15 mouse cellular contexts compared by ENCODE assay signal in genomic region chr6:3443905-3444304, GRCm38 (mm10). TPM values are rescaled to one million over a fixed set of nuclear protein-coding genes. Genes with fewer than 3 reads are reported as not detected.
DNase-seq lines count a peak whose midpoint lies in the region; ATAC-seq and TF ChIP-seq lines count a peak whose summit lies in the region.
"Had no signal": no experiment of that assay in that cellular context is flagged by ENCODE, and none has a peak within 500 bp of the region (broad histone marks: within the 10 kb centered on the region; RNA-seq: fewer than 3 reads in every experiment).

No protein-coding gene starts in this region.

- no peak for ATAC-seq in heart, embryonic 11.5 days (replicated peaks; ENCODE audit: insufficient number of reproducible peaks, low FRiP score, low TSS enrichment)
- ATAC-seq in midbrain, embryonic 14.5 days (ENCODE audit: low FRiP score, low TSS enrichment), result no peak; the same call in 1 of the 2 replicates

- no peaks in the 10 kb centered on the region for H3K79me2 ChIP-seq in heart, adult 2 months (replicated peaks; ENCODE audit: control insufficient read depth, insufficient read depth, low read length)
- no peaks in the 10 kb centered on the region for H3K79me2 ChIP-seq in MEL (ENCODE audit: control insufficient read depth, insufficient read depth, low read length, poor library complexity)

- no peak overlapping the region for H3K4me2 ChIP-seq in heart, embryonic 11.5 days
- H3K4me2 ChIP-seq in midbrain, embryonic 14.5 days (ENCODE audit: low read length), result no peak overlapping the region
- H3K4me2 ChIP-seq: embryonic facial prominence, embryonic 12.5 days; neural tube, embryonic 13.5 days had no signal

- no peak for DNase-seq in heart, adult 2 months
- DNase-seq in midbrain, embryonic 14.5 days, result peak; percentile 64
- DNase-seq in midbrain, embryonic 10.5 days (ENCODE audit: low spot score), result no peak
- peak; percentile 31 for DNase-seq in MEL (ENCODE audit: low read depth, low spot score)
- DNase-seq in splenic B cell, adult 2 months (ENCODE audit: low read depth, low spot score), result peak; percentile 15
- DNase-seq in gastrocnemius, postnatal 4 days (ENCODE audit: low spot score in 2 of 2), result no peak
- DNase-seq: adrenal gland, postnatal 10 days; cerebellum, postnatal 36 days; heart, postnatal 10 days; lung, adult 18-20 months; thymus, postnatal 25 days had no signal

- H3K4me1 ChIP-seq in heart, adult 2 months (ENCODE audit: control insufficient read depth, insufficient read depth, low read length), result no peaks in the 10 kb centered on the region
- H3K4me1 ChIP-seq in heart, embryonic 11.5 days (ENCODE audit: control insufficient read depth, insufficient read depth, low read length), result no peaks in the 10 kb centered on the region
- H3K4me1 ChIP-seq in midbrain, embryonic 14.5 days (ENCODE audit: control insufficient read depth, insufficient read depth, low read length), result no peaks in the 10 kb centered on the region
- no peaks in the 10 kb centered on the region for H3K4me1 ChIP-seq in midbrain, embryonic 10.5 days
- no peaks in the 10 kb centered on the region for H3K4me1 ChIP-seq in MEL (ENCODE audit: control insufficient read depth in 1 of 2, insufficient read depth in 2 of 2, low read length in 2 of 2)
- H3K4me1 ChIP-seq: embryonic facial prominence, embryonic 12.5 days; neural tube, embryonic 13.5 days had no signal

- TF ChIP-seq CTCF in heart, adult 2 months (IDR thresholded peaks at IDR 0.05), result peak; percentile 24
- TF ChIP-seq CTCF in MEL (IDR thresholded peaks at IDR 0.05 in 2 of 3, conservative IDR thresholded peaks at IDR 0.05 in 1 of 3; ENCODE audit: control insufficient read depth in 1 of 3, insufficient read depth in 1 of 3, low read depth in 2 of 3, low read length in 3 of 3, poor library complexity in 1 of 3, severe bottlenecking in 1 of 3), result peak in 1 of 3 experiments; percentile 48; a peak in 2 of 6 replicates

- no peaks in the 10 kb centered on the region for H3K27me3 ChIP-seq in heart, adult 2 months (ENCODE audit: control insufficient read depth, insufficient read depth, low read length)
- no peaks in the 10 kb centered on the region for H3K27me3 ChIP-seq in heart, embryonic 11.5 days (ENCODE audit: control insufficient read depth, insufficient read depth, low read length)
- no peaks in the 10 kb centered on the region for H3K27me3 ChIP-seq in midbrain, embryonic 14.5 days (ENCODE audit: control insufficient read depth, insufficient read depth, low read length)
- H3K27me3 ChIP-seq in midbrain, embryonic 10.5 days (ENCODE audit: low read depth, poor library complexity, severe bottlenecking), result no peaks in the 10 kb centered on the region
- H3K27me3 ChIP-seq in MEL (ENCODE audit: control insufficient read depth in 1 of 2, insufficient read depth in 2 of 2, low read length in 2 of 2), result no peaks in the 10 kb centered on the region
- H3K27me3 ChIP-seq in splenic B cell, adult 2 months (ENCODE audit: control insufficient read depth, insufficient read depth, low read length, poor library complexity, severe bottlenecking), result no peaks in the 10 kb centered on the region
- H3K27me3 ChIP-seq: embryonic facial prominence, embryonic 12.5 days; neural tube, embryonic 13.5 days had no signal

- no peaks in the 10 kb centered on the region for H3K36me3 ChIP-seq in heart, adult 2 months (ENCODE audit: control insufficient read depth, insufficient read depth, low read length)
- no peaks in the 10 kb centered on the region for H3K36me3 ChIP-seq in heart, embryonic 11.5 days (ENCODE audit: control insufficient read depth, insufficient read depth, low read length)
- no peaks in the 10 kb centered on the region for H3K36me3 ChIP-seq in midbrain, embryonic 14.5 days (ENCODE audit: control insufficient read depth, insufficient read depth, low read length)
- no peaks in the 10 kb centered on the region for H3K36me3 ChIP-seq in midbrain, embryonic 10.5 days
- H3K36me3 ChIP-seq in MEL (ENCODE audit: control insufficient read depth in 1 of 2, insufficient read depth in 2 of 2, low read length in 2 of 2), result no peaks in the 10 kb centered on the region
- no peaks in the 10 kb centered on the region for H3K36me3 ChIP-seq in splenic B cell, adult 2 months (ENCODE audit: control insufficient read depth, insufficient read depth, low read length, poor library complexity, severe bottlenecking)
- H3K36me3 ChIP-seq: embryonic facial prominence, embryonic 12.5 days; neural tube, embryonic 13.5 days had no signal

- WGBS in heart, adult 2 months, result 11% methylated on average over 1 of the region's 1 CpGs
- WGBS in heart, embryonic 11.5 days (ENCODE audit: insufficient replicate concordance), result 15% methylated on average over 1 of the region's 1 CpGs
- 29% methylated on average over 1 of the region's 1 CpGs for WGBS in midbrain, embryonic 14.5 days
- WGBS in midbrain, embryonic 10.5 days, result 34% methylated on average over 1 of the region's 1 CpGs

- H3K9ac ChIP-seq in heart, adult 2 months (ENCODE audit: low read depth, low read length), result no peak overlapping the region
- no peak overlapping the region for H3K9ac ChIP-seq in heart, embryonic 11.5 days (ENCODE audit: low read depth, low read length)
- H3K9ac ChIP-seq in midbrain, embryonic 14.5 days (replicated peaks; ENCODE audit: low read length), result no peak overlapping the region
- H3K9ac ChIP-seq in MEL (ENCODE audit: control insufficient read depth, low read depth, low read length, poor library complexity, severe bottlenecking), result no peak overlapping the region
- H3K9ac ChIP-seq: embryonic facial prominence, embryonic 12.5 days; neural tube, embryonic 13.5 days had no signal

- TF ChIP-seq POLR2A in heart, adult 2 months (IDR thresholded peaks at IDR 0.05; ENCODE audit: insufficient read depth, low read depth, low read length), result no peak
- TF ChIP-seq POLR2A in MEL (IDR thresholded peaks at IDR 0.05; ENCODE audit: control insufficient read depth in 1 of 2, insufficient read depth in 1 of 2, low read depth in 1 of 2, low read length in 2 of 2, poor library complexity in 1 of 2), result no peak

- no peak for TF ChIP-seq EP300 in heart, adult 2 months (IDR thresholded peaks at IDR 0.05; ENCODE audit: insufficient read depth, low read depth, low read length)
- no peak for TF ChIP-seq EP300 in MEL (IDR thresholded peaks at IDR 0.05; ENCODE audit: low read depth in 1 of 2, low read length in 2 of 2)

- H3K27ac ChIP-seq in heart, adult 2 months, result no peak overlapping the region
- H3K27ac ChIP-seq in heart, embryonic 11.5 days (ENCODE audit: low read depth, low read length), result no peak overlapping the region
- no peak overlapping the region for H3K27ac ChIP-seq in midbrain, embryonic 14.5 days (replicated peaks; ENCODE audit: low read depth, low read length)
- H3K27ac ChIP-seq in midbrain, embryonic 10.5 days (replicated peaks), result no peak overlapping the region
- H3K27ac ChIP-seq in MEL (ENCODE audit: control insufficient read depth, low read depth, low read length), result no peak overlapping the region
- H3K27ac ChIP-seq: embryonic facial prominence, embryonic 12.5 days; macrophage; neural tube, embryonic 13.5 days had no signal

- H3K4me3 ChIP-seq in heart, adult 2 months, result no peak overlapping the region
- no peak overlapping the region for H3K4me3 ChIP-seq in heart, embryonic 11.5 days (ENCODE audit: low read depth, low read length)
- H3K4me3 ChIP-seq in midbrain, embryonic 14.5 days (replicated peaks; ENCODE audit: low read depth, low read length), result no peak overlapping the region
- H3K4me3 ChIP-seq in midbrain, embryonic 10.5 days, result no peak overlapping the region
- H3K4me3 ChIP-seq in MEL (ENCODE audit: control insufficient read depth in 1 of 2, insufficient read depth in 1 of 2, low read depth in 2 of 2, low read length in 2 of 2), result no peak overlapping the region
- H3K4me3 ChIP-seq: embryonic facial prominence, embryonic 12.5 days; neural tube, embryonic 13.5 days had no signal

- peak; percentile 41 for TF ChIP-seq RAD21 in MEL (IDR thresholded peaks at IDR 0.05; ENCODE audit: low read depth, low read length)

- no peaks in the 10 kb centered on the region for H3K9me3 ChIP-seq in heart, embryonic 11.5 days (replicated peaks; ENCODE audit: control insufficient read depth, low read length)
- no peaks in the 10 kb centered on the region for H3K9me3 ChIP-seq in midbrain, embryonic 14.5 days (ENCODE audit: control insufficient read depth, low read length)
- no peaks in the 10 kb centered on the region for H3K9me3 ChIP-seq in midbrain, embryonic 10.5 days (replicated peaks)
- H3K9me3 ChIP-seq in MEL (replicated peaks; ENCODE audit: insufficient read depth, low read length), result no peaks in the 10 kb centered on the region
- H3K9me3 ChIP-seq: embryonic facial prominence, embryonic 12.5 days; neural tube, embryonic 13.5 days had no signal

- intact Hi-C loops in heart, adult 2 months (cut with DNase I), result no loop called here

RNA-seq across cellular contexts. Expression of gene Samd9l, which starts 44.5 kb away (rescaled TPM):
- total RNA-seq in heart, adult 2 months (2021), result 1 to 10 TPM; 5.9 to 6.4 TPM
- 1.5 and 3.6 TPM in 2 replicates for polyA plus RNA-seq in heart, adult 2 months (2012; rRNA removed)
- polyA plus RNA-seq in heart, embryonic 11.5 days (2014; fragmentation: Nextera tagmentation; extraction: Ambion mirVana), result 0.54 and 0.65 TPM in 2 replicates
- polyA plus RNA-seq in midbrain, embryonic 14.5 days (2014; fragmentation: Nextera tagmentation; extraction: Ambion mirVana), result 1.2 and 2.4 TPM in 2 replicates
- 0.31 and 0.36 TPM in 2 replicates for polyA plus RNA-seq in midbrain, embryonic 10.5 days (2016; fragmentation: Nextera tagmentation; extraction: Ambion mirVana)
- 2.3 and 2.6 TPM in 2 replicates for total RNA-seq in MEL (2012; rRNA removed)
- 1 to 10 TPM in 1 of 2 experiments, not detected in 1; 3.3 TPM for polyA plus RNA-seq in MEL (2012; ENCODE audit: insufficient read depth in 1 of 2, insufficient read length in 2 of 2, low read depth in 1 of 2, low replicate concordance in 2 of 2, missing spikeins in 1 of 2)
- 10 to 100 TPM; 10.3 to 12.0 TPM for total RNA-seq in gastrocnemius, postnatal 4 days (2021)

RNA-seq across cellular contexts. Expression of gene Hepacam2, which starts 54.2 kb away (rescaled TPM):
- under 1 TPM; 0.16 to 0.34 TPM for total RNA-seq in heart, adult 2 months (2021)
- 0.74 and 1.2 TPM in 2 replicates for polyA plus RNA-seq in heart, adult 2 months (2012; rRNA removed)
- 0.09 and 0.18 TPM in 2 replicates for polyA plus RNA-seq in heart, embryonic 11.5 days (2014; fragmentation: Nextera tagmentation; extraction: Ambion mirVana)
- 2.5 and 2.9 TPM in 2 replicates for polyA plus RNA-seq in midbrain, embryonic 14.5 days (2014; fragmentation: Nextera tagmentation; extraction: Ambion mirVana)
- 1.7 and 2.4 TPM in 2 replicates for polyA plus RNA-seq in midbrain, embryonic 10.5 days (2016; fragmentation: Nextera tagmentation; extraction: Ambion mirVana)
- total RNA-seq in MEL (2012; rRNA removed), result not detected in 2 replicates
- polyA plus RNA-seq in MEL (2012; ENCODE audit: insufficient read depth in 1 of 2, insufficient read length in 2 of 2, low read depth in 1 of 2, low replicate concordance in 2 of 2, missing spikeins in 1 of 2), result under 1 TPM in 1 of 2 experiments, not detected in 1; 0.11 TPM
- total RNA-seq in gastrocnemius, postnatal 4 days (2021), result not detected

RNA-seq across cellular contexts. Expression of gene Vps50, which starts 54.3 kb away (rescaled TPM):
- 10 to 100 TPM; 13.9 to 14.8 TPM for total RNA-seq in heart, adult 2 months (2021)
- 3.2 and 5.6 TPM in 2 replicates for polyA plus RNA-seq in heart, adult 2 months (2012; rRNA removed)
- 21.2 and 25.1 TPM in 2 replicates for polyA plus RNA-seq in heart, embryonic 11.5 days (2014; fragmentation: Nextera tagmentation; extraction: Ambion mirVana)
- polyA plus RNA-seq in midbrain, embryonic 14.5 days (2014; fragmentation: Nextera tagmentation; extraction: Ambion mirVana), result 51.7 and 59.8 TPM in 2 replicates
- polyA plus RNA-seq in midbrain, embryonic 10.5 days (2016; fragmentation: Nextera tagmentation; extraction: Ambion mirVana), result 36.9 and 41.0 TPM in 2 replicates
- 20.2 and 21.2 TPM in 2 replicates for total RNA-seq in MEL (2012; rRNA removed)
- polyA plus RNA-seq in MEL (2012; ENCODE audit: insufficient read depth in 1 of 2, insufficient read length in 2 of 2, low read depth in 1 of 2, low replicate concordance in 2 of 2, missing spikeins in 1 of 2), result 10 to 100 TPM in 1 of 2 experiments, not detected in 1; 13.5 TPM
- 10 to 100 TPM; 17.7 to 21.0 TPM for total RNA-seq in gastrocnemius, postnatal 4 days (2021)

Comparison
In these comparisons a context has a peak if more than half of its experiments do, and no peak if none do; other contexts are left out.
1. DNase-seq: peak in midbrain, embryonic 14.5 days (single experiment), MEL (single experiment) and splenic B cell, adult 2 months (single experiment); none in heart, adult 2 months (0 of 2), midbrain, embryonic 10.5 days (single experiment) and gastrocnemius, postnatal 4 days (0 of 2).